Mouse (Mus musculus) bone marrow, adult 2 months (tissue): ENCODE measurements around the gene Adgrg3.

Experiments used
- CTCF ChIP-seq: fragments of 200-500 bp; IDR thresholded peaks from 2 replicates; pipeline ENCODE4 v1.5.1; 2011; ENCODE audit warnings: low read length, control low read depth; ENCODE audit not compliant: control insufficient read depth, insufficient read depth
- POLR2A ChIP-seq: fragments of 200-500 bp; IDR thresholded peaks from 2 replicates; pipeline ENCODE4 v1.6.1; 2011; ENCODE audit warnings: low read depth, mild to moderate bottlenecking, control low read depth, low read length, borderline replicate concordance; ENCODE audit not compliant: control insufficient read depth

DNA sequence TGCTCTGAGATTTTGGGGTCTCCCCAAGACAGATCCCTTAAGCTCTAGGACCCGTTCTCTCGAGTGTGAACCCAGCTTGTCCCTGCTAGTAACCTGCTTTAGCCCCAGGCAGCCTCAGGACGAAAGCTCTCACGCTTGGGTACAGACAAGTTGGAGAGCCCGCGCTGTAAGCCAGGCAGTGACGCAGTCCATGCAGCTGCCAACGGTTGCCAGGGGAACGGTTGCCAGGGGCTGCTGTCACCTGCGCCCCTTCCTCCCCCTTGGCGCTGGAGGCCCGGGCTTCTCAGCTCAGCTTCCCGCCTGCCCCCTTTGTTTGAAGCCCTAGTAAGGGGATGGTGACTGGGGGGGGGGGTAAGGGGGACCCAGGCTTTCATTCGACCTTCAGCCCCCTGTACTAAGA lies 23.5 kb upstream of the Adgrg3 start:
- no peak for TF ChIP-seq CTCF
- TF ChIP-seq POLR2A: no peak
